ENCODE assay signal across 16 mouse cellular contexts in genomic region chr7:102238686-102239286, GRCm38 (mm10).
"Had no signal": no experiment of that assay in that cellular context is flagged by ENCODE, and none has a peak within 500 bp of the region (broad histone marks: within the 10 kb centered on the region; RNA-seq: fewer than 3 reads in every experiment).

No protein-coding gene starts in this region.

- H3K36me3 ChIP-seq: midbrain, embryonic 15.5 days had no signal

- H3K4me2 ChIP-seq: limb, embryonic 15.5 days; liver, embryonic 12.5 days; lung, embryonic 14.5 days; midbrain, embryonic 11.5 days; midbrain, embryonic 15.5 days; neural tube, embryonic 13.5 days had no signal

- H3K27ac ChIP-seq: kidney, postnatal 0 days; limb, embryonic 15.5 days; liver, embryonic 12.5 days; macrophage; midbrain, embryonic 15.5 days; neural tube, embryonic 13.5 days had no signal

- H3K9ac ChIP-seq: limb, embryonic 15.5 days; liver, embryonic 12.5 days; lung, embryonic 14.5 days; midbrain, embryonic 15.5 days; neural tube, embryonic 13.5 days had no signal

- DNase-seq: kidney, adult 11 months; kidney, adult 9 months; kidney, postnatal 36 days; lung, embryonic 14.5 days; lung, postnatal 14 days; retina, postnatal 1 day; right cerebral cortex, postnatal 25 days; thymus, postnatal 4 days had no signal

- H3K4me1 ChIP-seq: limb, embryonic 15.5 days; midbrain, embryonic 15.5 days had no signal

- H3K4me3 ChIP-seq: limb, embryonic 15.5 days; liver, embryonic 12.5 days; midbrain, embryonic 15.5 days; neural tube, embryonic 13.5 days had no signal

- H3K9me3 ChIP-seq: limb, embryonic 15.5 days; liver, embryonic 12.5 days; megakaryocyte, embryonic 14.5 days; midbrain, embryonic 15.5 days; neural tube, embryonic 13.5 days had no signal

- H3K27me3 ChIP-seq: limb, embryonic 15.5 days; liver, embryonic 12.5 days; megakaryocyte, embryonic 14.5 days; midbrain, embryonic 15.5 days; neural tube, embryonic 13.5 days had no signal

- ATAC-seq: liver, embryonic 12.5 days had no signal
